Mouse (Mus musculus) cerebellum, adult 8-10 months (tissue): ENCODE measurements around the gene Apof.
A peak's percentile ranks its signal among the peaks of the same experiment; 100 is the strongest.

Experiments
- DNase-seq: peaks from one replicate; pipeline ENCODE4 v3.0.0; 2022

Gene Apof

DNA sequence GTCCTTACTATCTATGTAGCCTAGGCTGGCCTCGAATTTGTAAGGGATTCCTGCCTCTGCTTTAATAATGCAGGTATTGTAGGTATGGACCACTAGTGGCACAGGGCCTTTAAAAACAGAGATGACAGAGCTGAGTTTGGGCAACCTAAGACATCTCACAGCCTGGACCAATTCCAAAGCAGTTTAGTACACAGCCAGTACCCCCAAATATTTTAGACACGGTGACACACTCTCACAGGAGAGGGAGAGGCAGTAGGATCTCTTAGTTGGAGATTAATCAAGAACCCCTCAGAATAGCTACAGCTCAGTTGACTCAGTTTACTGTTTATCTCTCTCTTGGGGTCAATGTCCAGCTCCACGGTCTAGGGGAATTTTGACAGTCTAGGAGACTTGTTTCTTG, 33.9 kb downstream of the Apof start:
- DNase-seq: no peak

GRCm38 (mm10) chr10:128302785-128303125, 34.3 kb downstream of the Apof start:
- DNase-seq: no peak

DNA sequence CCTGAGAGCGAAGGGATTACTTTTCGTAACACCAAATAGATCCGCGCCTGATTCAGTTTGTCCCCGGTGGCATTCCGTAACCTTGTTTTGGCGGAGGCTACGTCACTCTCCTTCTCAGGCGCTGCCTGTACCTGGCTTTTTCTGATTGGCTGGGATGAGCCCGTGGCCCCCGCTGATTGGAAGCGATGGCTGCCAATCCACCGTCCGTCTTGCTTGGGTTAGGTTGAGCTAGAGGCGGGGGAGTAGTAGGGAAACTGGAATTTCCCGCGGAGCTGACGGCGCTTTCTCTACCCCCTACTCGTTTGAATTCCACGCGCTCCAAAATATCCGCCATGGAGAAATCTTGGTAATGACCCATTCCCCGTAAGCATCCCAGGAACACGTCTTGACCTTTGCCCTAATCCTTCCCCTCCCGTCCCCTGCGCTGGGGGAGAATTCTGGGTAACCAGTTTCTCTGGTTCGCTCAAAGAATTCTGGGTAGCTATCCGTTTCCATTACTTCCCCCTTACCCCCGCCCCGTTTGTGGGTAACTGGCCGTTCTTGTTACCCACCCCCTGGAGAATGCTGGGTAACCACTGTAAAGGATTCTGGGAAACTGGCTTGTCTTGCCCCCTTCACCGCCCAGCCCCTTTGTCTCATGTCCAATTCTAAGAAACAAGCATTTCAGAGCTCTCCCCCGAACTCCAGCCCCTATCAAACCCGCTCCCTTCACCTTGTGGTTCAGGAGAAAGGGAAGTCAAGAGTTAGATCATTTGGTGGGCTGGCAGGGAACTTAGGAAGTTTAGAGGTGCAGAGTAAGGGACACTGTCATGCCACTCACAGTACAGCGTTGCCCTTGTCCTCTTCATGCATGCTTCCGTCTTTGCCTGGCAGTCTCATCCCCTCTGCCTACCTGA, 34.9 kb downstream of the Apof start, which contains the start of gene Pan2:
Gene Pan2, plus strand, starts transcription at position 210 of the 896 bp plus-strand sequence.
- peak; percentile 100 for DNase-seq

DNA sequence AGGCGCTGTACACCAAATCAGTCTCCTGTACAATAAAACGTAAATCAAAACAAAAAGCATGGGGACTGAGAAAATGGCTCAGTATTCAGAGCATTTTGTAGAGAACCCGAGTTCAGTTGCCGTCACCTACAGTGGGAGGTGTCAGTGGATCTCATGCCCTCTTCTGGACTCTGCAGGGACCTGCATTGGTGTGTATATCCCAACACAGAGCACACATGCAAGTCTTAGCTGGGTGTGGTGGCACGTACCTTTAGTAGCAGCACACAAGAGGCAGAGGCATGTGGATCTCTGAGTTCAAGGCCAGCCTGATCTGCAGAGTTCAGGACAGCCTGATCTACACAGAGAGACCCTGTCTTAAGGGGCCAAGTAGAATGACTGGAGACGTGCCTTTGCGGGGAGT, 41.2 kb downstream of the Apof start:
- no peak for DNase-seq

GRCm38 (mm10) chr10:128310177-128310576, 41.7 kb downstream of the Apof start:
- peak; percentile 44 for DNase-seq

GRCm38 (mm10) chr10:128310902-128311301, 42.4 kb downstream of the Apof start:
- no peak for DNase-seq

- DNase-seq: no peak
Observed at GRCm38 (mm10) chr10:128315578-128315977, 47.1 kb downstream of the Apof start.
